Mouse (Mus musculus) lung, adult 2 months (tissue): ENCODE data around the gene Foxd3. TPM values are rescaled to one million over a fixed set of nuclear protein-coding genes. Genes with fewer than 3 reads are reported as not detected.

ENCODE experiments used
- DNase-seq: peaks from one replicate; pipeline ENCODE4 v3.0.0; 2022
- H3K4me1 ChIP-seq: fragments of 200-500 bp; 2 replicates; pipeline ENCODE4 v1.6.1; 2011; ENCODE audit warnings: low read length; ENCODE audit not compliant: control insufficient read depth, insufficient read depth
- H3K4me3 ChIP-seq: fragments of 200-500 bp; replicated peaks from 2 replicates; pipeline ENCODE3; 2011; ENCODE audit warnings: low read depth, mild to moderate bottlenecking, control low read depth, low read length; ENCODE audit errors: extremely low read depth
- CTCF ChIP-seq: fragments of 200-500 bp; IDR thresholded peaks from 2 replicates; pipeline ENCODE4 v1.5.1; 2011; ENCODE audit warnings: mild to moderate bottlenecking, low read length, control low read depth; ENCODE audit not compliant: insufficient read depth
- POLR2A ChIP-seq: fragments of 200-500 bp; IDR thresholded peaks from 2 replicates; pipeline ENCODE4 v1.6.1; 2011; ENCODE audit warnings: low read depth, mild to moderate bottlenecking, control low read depth, low read length, borderline replicate concordance; ENCODE audit errors: extremely low read depth
- WGBS: fragments of 180-500 bp; shearing (Covaris S2); methylation state at CpG from one replicate; pipeline ENCODE4 v1.1.7; 2018; 5-methylcytosine and 5-hydroxymethylcytosine counted together
- polyA plus RNA-seq: library from polyadenylated mRNA; depleted of rRNA; stranded (reverse); fragments of >200 nt; gene quantifications from 2 replicates; pipeline ENCODE4 v1.2.3, GENCODE M21; 2012; rRNA removed

The Foxd3 gene
- polyA plus RNA-seq, 1 experiment, result 0.62 TPM

- 5% methylated on average over 34 of the region's 34 CpGs for WGBS
- H3K4me3 ChIP-seq, result no peak overlapping the region
- TF ChIP-seq POLR2A (no peak), CTCF (no peak)
- H3K4me1 ChIP-seq, result no peaks in the 10 kb centered on the region
- DNase-seq, result no peak
These were observed 6.9 kb downstream of the Foxd3 start for GRCm38 (mm10) chr4:99662841-99663567.

- 12% methylated on average over 8 of the region's 8 CpGs for WGBS
These were observed 7.6 kb downstream of the Foxd3 start for GRCm38 (mm10) chr4:99663710-99664109.

GRCm38 (mm10) chr4:99670203-99670851 lies 14.2 kb downstream of the Foxd3 start:
- DNase-seq, result no peak
- TF ChIP-seq CTCF (no peak), POLR2A (no peak)
- WGBS, result 73% methylated on average over 7 of the region's 7 CpGs
- Histone ChIP-seq H3K4me3 (no peak overlapping the region), H3K4me1 (no peaks in the 10 kb centered on the region)

More at GRCm38 (mm10) chr4:99663710-99664109, 7.6 kb downstream of the Foxd3 start:
- no peak for TF ChIP-seq POLR2A
- no peak for TF ChIP-seq CTCF
- Histone ChIP-seq H3K4me3 (no peak overlapping the region), H3K4me1 (no peaks in the 10 kb centered on the region)
- DNase-seq, result no peak

GRCm38 (mm10) chr4:99675191-99675590 lies 19.1 kb downstream of the Foxd3 start:
- H3K4me3 ChIP-seq, result no peak overlapping the region
- DNase-seq, result no peak
- TF ChIP-seq POLR2A (no peak), CTCF (no peak)
- H3K4me1 ChIP-seq, result no peaks in the 10 kb centered on the region

DNA sequence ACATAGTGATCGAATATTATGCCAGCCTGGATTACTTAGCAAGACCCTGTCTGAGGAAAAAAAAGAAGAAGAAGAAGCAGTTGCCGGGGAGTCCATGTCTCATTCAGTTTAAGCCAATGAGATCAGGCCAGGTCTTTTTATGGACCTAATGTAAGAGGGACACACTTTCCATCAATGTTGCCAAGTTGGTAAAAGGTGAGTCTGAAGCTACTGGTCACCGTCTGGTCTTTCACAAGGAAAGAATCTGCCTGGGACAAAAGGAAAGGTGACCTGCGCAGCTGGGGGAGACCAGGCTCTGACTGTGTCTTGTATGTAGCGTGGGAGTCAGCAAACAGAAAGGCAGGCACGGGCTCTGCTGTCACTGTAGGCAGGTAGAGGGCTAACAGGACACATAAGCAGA lies 27.8 kb downstream of the Foxd3 start:
- TF ChIP-seq POLR2A (no peak), CTCF (no peak)
- DNase-seq, result no peak
- WGBS, result 80% methylated on average over 6 of the region's 6 CpGs
- Histone ChIP-seq H3K4me3 (no peak overlapping the region), H3K4me1 (no peaks in the 10 kb centered on the region)

DNA sequence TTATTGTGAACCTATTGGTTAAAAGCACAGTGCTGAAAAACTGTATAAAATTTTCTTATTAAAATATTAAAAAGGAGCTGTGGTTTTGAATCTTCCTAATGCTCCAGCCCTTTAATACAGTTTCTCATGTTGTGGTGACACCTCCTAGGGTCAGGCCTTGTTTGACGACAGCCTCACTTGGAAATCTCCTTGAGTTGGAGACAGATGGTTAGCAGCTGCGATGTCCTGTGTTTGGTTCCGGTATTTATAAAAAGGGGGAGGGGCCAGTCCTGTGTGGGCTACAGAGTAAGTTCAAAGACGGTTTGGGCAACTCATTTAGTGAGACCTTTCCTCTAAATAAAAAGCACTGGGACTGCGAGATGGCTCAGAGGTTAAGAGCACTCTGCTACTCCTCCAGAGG lies 30.2 kb downstream of the Foxd3 start:
- TF ChIP-seq CTCF (no peak), POLR2A (no peak)
- no peak for DNase-seq
- H3K4me1 ChIP-seq, result no peaks in the 10 kb centered on the region
- H3K4me3 ChIP-seq, result no peak overlapping the region
- 50% methylated on average over 5 of the region's 5 CpGs for WGBS

Other genes with a start within 250 kb of the Foxd3 start
- gene Alg6, start 59.4 kb downstream of the Foxd3 start, polyA plus RNA-seq, result 1.7 and 4.6 TPM in 2 replicates
- gene Efcab7, start 172.9 kb downstream of the Foxd3 start, polyA plus RNA-seq, result 4.0 and 4.9 TPM in 2 replicates